Mouse (Mus musculus) left cerebral cortex, adult 11 months (tissue): ENCODE results near the gene Pus10.
"Not testable (repeated sequence)": the region's sequence is repeated elsewhere in the genome, so short reads cannot be mapped to it uniquely, and the experiment has no call there.

Experiments used
- DNase-seq: peaks from one replicate; pipeline ENCODE4 v3.0.0; 2022; ENCODE audit warnings: low spot score

Pus10 gene

DNA sequence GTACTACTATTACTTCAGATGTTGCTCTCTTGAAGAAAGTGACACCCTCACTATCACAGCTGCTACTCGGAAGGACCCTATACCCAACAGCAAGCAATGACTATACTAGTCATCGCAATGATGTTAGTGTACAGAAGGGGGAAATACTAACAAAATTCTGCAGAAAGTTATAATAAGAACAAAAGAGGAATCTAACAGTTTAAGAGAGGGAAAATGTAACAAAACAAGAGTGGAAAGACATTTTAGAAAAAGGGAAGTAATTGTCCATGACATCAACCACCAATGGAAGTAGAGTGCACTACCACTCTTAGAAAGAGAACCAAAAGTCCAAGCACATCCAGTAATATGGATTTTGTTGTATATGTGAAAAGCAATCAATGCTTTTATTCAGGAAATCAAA is 97.2 kb downstream of the Pus10 start:
- DNase-seq, result no peak

DNA sequence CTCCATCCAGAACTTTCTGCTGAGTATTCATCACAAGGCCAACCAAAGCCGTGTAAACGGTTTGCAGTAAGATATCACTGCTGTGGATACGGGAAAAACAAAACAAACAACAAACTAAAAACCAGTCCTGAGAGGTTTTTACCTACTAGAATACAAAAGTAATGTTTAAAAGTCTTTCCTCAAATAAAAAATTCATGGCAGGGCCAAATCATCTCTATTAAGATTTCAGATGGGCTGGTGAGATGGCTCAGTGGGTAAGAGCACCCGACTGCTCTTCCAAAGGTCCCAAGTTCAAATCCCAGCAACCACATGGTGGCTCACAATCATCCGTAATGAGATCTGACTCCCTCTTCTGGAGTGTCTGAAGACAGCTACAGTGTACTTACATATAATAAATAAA is 101.9 kb downstream of the Pus10 start:
- not testable (repeated sequence) for DNase-seq

DNA sequence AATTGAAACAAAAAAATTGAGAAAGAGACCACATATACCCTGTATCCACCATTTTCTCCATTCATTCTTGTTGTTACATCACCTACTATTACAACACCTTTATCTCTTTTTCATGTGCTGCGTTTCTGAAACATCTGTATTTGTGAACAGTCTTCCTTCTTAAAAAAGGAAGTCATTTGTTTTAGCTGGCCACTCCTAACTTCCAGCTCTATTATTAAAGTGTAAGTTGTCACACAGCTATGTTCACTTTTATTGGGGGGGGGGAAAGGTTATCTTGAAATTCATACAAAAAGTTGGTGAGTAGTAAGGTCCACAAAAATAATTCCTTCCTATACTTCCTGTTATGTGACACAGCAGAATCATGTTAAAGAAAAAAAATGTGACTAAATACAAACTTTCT is 102.5 kb downstream of the Pus10 start:
- DNase-seq, result no peak

DNA sequence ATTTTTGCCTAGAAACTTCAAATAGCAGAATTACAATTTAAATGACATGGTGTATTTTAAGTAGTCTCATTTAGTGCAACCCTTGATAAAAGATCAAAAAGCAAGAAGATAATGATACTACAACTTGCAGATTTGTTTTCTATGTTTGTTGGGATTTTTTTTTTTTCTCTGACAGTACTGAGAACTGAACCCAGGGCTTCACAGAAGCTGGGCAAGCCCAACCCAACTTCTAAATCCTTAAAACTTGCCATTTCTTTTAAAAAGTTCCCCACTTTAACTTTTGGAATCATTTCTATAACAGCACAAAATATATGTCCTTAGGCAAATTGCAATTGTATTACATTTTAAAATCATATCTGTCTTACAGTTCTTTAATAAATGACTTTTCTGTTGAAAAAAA is 103.6 kb downstream of the Pus10 start:
- no peak for DNase-seq

DNA sequence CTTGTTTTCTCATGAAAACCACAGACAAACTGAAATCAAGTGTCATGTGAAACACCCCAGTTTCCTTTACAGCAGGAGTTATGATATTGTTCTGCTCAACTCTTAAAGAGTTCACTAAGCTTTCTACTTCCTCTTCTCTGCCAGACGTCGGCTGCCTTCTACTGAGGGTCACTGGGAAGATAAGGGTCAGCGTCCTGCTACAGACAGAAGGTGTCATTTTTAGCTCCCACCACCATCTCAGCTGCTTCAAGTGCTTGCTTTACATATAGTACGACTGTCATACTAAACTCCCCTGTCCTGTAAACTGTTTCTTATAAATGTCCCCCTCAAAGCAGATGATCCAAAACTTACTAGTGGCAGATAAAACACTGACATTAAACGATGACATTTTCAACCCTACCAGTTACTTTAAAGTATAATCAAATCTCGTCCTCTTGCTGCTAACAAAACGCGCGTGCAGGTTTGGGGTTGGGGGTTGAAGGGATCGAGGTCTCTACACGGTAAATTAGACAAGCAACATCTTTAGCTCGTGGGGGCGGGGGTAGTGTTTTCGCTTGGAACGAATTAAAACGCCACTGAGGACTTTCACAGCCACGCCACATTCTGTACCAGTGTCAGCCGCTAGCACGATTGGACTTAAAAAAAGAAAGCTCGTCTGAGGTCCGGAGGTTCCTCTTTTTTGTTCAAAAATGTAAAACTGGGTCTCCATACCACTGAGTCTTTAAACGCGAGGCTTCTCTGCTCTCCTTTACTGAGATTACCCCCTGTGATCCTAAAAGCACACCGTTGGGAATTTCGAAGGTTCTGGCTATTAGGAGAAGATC is 104.4 kb downstream of the Pus10 start:
- no peak for DNase-seq

DNA sequence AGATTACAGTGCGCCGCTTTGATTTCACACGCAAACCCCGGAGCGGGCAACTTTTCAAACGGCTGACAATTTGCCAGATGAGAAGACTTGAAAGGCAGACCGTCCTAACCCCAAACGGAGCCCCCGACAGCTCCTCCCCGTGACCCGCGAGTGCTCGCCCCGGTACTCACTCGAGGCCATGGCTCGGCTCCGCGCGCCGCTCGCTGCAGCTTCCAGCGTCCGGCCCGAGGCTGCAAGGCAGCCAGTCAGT is 105.0 kb downstream of the Pus10 start:
- no peak for DNase-seq

DNA sequence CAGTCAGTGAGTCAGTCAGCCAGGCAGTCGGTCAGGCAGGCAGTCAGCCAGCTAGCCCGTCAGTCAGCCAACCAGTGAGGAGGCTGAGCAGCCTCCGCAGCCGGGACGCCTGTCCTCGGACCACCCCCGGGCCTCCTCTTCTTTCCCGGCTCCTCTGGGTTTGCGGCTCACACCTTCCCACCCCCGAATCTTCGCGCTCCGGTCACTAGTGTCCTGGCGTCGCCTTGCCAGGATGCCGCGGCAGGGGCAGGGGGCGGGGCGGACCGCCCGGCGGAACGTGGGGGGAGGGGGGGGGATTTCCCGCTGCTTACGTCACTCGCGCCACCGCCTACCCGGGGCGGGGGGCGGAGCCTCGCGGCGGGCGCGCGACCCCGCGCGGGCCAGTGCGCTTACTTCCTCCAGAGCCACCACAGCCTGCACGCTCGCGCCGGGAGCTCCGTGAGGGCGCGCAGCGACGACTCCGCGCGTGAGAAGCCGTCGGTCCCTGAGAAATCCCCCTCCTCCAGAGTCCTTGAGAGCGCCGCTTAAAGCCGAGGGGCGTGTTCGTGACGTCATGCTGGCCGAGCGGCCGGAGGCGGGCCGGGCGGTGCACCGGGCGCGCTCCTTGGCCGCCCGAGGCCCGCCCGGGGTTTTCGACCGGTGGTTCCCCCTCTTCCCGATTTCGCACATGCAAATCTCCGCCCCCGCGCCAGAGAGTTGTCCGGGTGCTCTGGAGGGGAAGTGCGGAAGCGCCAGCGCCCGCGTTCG is 105.5 kb downstream of the Pus10 start, which contains the start of gene Rel:
Rel (minus strand) TSS at position 211 of the 747 bp plus-strand sequence.
- peak; percentile 85 for DNase-seq

DNA sequence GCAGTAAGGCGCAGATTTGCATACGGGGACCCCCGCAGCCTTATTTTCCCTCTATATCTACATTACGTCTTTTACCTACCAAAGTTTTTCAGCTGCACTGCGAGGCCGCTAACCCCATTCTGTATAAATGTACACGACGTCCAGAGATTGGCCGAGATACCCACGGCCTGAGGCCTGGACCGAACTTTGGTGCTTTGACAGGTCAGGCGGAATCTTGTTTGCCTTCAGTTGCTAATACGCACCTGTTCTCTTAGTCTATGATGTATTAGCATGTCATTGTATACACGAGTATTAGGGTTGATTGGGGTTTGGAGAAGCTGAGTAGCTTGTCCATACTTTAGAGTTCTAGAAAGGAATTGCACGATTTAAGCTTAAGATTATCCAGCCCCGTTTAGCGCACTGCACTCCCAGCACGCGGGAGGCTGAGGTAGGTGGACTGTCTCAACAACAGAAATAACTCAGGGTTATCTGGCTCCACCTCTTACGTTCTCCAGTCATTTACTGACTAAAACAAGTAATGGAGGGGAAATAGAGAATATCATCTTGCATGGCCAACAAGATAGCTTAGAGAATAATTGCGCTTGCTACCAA is 106.1 kb downstream of the Pus10 start:
- DNase-seq, result no peak

DNA sequence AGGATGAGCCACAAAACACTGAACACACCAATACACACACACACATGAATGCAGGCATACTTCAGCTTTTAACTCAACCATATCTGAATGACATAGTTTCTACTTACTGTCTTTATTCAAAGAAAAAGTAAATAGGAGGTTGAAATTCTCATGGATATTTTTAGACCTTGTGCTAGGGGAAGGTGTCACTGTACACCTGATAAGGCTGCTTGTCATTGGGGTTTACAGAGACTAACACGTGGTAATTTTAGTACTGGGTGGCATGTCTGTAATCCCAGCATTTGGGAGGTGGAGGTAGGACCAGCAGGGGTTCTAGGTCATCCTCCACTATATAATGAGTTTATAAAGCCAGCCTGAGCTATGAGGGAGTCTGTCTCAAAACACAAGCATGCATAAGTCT is 107.0 kb downstream of the Pus10 start:
- DNase-seq, result no peak

DNA sequence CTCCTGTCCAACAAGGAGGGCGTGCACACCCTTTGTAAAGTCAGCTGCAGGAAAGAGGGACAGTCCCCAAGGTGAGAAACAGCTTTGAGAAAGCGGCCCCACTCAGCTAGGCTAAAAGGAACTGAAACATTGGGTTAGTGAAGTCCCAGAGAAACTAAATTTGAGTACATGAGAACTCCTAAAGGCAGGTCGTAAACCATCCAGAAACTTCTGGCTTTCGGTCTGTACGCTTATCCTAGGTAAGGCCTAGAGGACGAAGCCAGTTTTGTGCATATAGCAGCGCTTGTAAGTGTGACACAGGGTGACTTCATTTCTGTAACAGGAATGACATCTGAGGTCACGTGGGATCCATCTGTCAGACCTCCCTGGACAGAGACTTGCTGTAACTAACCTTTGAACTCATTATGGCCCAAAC is 113.3 kb downstream of the Pus10 start:
- DNase-seq, result no peak

DNA sequence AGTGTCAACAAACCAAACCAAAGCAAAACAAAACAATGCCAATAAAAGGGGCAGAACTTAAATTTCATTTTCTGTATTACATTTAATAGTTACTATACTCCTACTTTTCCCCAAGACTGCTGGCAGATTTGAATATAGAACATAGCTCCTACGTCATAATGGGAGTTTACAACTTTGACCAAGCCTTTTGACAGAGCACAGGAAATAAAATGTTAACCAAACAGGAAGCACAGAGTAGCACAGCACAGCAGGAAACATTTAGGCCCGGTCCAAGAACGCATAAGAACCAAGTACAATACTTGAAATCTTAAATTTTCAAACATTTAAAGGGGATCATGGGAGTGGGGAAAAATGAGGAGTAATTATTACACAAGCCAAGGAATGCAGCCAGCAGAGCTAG is 116.6 kb downstream of the Pus10 start:
- no peak for DNase-seq
